Mouse (Mus musculus): ENCODE results near the gene Kcnj14.

DNA sequence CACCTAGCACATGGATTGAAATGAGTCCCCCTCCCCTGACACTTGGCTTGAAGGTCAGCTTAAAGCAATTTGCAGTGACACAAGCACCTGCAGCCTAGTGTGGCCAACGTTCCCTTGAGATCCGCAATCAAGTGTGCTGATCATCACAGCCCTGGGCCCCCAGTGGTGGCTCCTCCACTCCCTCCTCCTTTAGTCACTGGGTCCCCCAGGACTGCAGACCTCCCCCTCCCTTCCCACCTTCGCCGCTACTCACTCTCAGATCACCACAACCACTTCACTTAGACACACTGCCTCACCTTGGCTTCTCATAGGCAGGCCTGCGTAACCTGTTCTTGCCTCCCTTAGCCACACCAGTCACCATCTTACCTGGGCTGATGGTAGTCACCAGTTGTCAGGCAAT lies 18.6 kb downstream of the Kcnj14 start:
- TF ChIP-seq MYOD1 (IDR thresholded peaks at IDR 0.05; ENCODE audit: control insufficient read depth in 1 of 3, insufficient read length in 2 of 3, low read depth in 2 of 3) = no peak
- TF ChIP-seq POLR2A (IDR thresholded peaks at IDR 0.05; ENCODE audit: insufficient read length, low read depth) = peak; percentile 26
